Mouse (Mus musculus): ENCODE results near the gene Rpl18.

Rpl18 gene

GRCm38 (mm10) chr7:45715741-45716459 is 643 bp downstream of the Rpl18 start:
- no peaks in the 10 kb centered on the region for H3K27me3 ChIP-seq (ENCODE audit: control insufficient read depth, insufficient read depth, low read length, poor library complexity, severe bottlenecking)
- H3K36me3 ChIP-seq (ENCODE audit: control insufficient read depth, insufficient read depth, low read length, poor library complexity, severe bottlenecking): peaks cover 13% of the 10 kb centered on the region
- DNase-seq (ENCODE audit: low read depth, low spot score): no peak

DNA sequence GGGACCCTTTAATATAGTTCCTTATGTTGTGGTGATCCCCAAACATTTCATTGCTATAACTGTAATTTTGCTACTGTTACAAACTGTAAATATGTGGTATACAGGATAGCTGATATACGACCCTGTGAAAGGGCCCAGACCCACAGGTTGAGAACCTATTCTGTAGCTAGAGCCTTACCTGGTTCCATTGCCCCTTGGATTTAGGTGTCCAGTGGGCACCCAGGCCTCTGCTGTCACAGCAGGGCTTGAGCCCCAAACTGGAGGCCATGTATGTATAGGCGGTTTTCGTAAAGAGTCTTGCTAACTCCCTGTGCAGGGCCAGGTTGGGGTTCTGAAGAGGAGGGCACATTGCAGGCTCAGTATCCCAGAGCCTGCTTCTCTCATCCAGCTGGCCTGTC is 1.2 kb downstream of the Rpl18 start:
- DNase-seq (ENCODE audit: low read depth, low spot score): no peak
- Histone ChIP-seq H3K27me3 (ENCODE audit: control insufficient read depth, insufficient read depth, low read length, poor library complexity, severe bottlenecking) (no peaks in the 10 kb centered on the region), H3K36me3 (ENCODE audit: control insufficient read depth, insufficient read depth, low read length, poor library complexity, severe bottlenecking) (peaks cover 15% of the 10 kb centered on the region)

GRCm38 (mm10) chr7:45716952-45717917 is 2.0 kb downstream of the Rpl18 start:
- Histone ChIP-seq H3K27me3 (ENCODE audit: control insufficient read depth, insufficient read depth, low read length, poor library complexity, severe bottlenecking) (no peaks in the 10 kb centered on the region), H3K36me3 (ENCODE audit: control insufficient read depth, insufficient read depth, low read length, poor library complexity, severe bottlenecking) (peaks cover 15% of the 10 kb centered on the region)
- DNase-seq (ENCODE audit: low read depth, low spot score): no peak

DNA sequence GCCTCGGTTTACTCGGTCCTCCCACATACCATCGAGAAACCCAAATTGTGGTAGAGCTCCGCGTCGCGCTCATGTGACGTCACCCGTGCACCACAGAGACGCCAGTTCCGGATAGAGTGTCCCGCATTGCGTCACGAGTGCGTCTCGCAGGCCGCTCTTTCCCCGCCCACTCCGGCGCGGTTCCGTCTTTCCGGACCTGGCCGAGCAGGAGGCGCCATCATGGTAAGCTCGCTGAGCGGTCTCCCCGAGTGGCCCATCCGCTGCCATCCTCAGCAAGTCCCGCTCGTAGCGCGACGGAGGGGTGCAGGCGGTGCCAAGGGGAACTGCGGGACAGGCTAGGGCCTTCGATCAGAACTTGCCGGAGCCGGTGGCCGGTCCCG is 2.7 kb downstream of the Rpl18 start, which contains the start of gene Sphk2:
TSS of gene Sphk2 (minus strand) at position 85 of the 380 bp plus-strand sequence.
- Histone ChIP-seq H3K36me3 (ENCODE audit: control insufficient read depth, insufficient read depth, low read length, poor library complexity, severe bottlenecking) (peaks cover 11% of the 10 kb centered on the region), H3K27me3 (ENCODE audit: control insufficient read depth, insufficient read depth, low read length, poor library complexity, severe bottlenecking) (no peaks in the 10 kb centered on the region)
- DNase-seq (ENCODE audit: low read depth, low spot score): peak; percentile 99

DNA sequence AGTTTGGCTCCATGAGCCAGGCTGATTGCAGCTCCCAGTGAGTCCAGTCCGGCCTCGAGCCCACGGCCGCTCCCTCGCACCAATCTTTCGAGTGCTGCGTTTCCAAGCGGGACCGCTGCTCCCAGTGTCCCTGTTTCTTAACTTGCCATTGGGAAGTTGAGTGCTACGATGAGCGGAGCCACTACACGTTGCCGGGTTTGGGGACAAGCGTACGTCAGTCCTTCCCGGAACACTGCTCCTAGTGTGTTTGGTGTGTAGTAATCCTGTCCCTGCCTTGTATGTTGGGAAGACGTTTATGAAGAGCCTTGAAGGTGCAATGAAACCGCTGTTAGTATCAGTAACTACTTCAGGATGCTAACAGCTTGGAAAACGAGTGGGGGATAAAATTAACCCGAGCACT is 3.1 kb downstream of the Rpl18 start:
- peaks cover 9% of the 10 kb centered on the region for H3K36me3 ChIP-seq (ENCODE audit: control insufficient read depth, insufficient read depth, low read length, poor library complexity, severe bottlenecking)
- no peaks in the 10 kb centered on the region for H3K27me3 ChIP-seq (ENCODE audit: control insufficient read depth, insufficient read depth, low read length, poor library complexity, severe bottlenecking)
- no peak for DNase-seq (ENCODE audit: low read depth, low spot score)

- no peak for DNase-seq (ENCODE audit: low read depth, low spot score)
- Histone ChIP-seq H3K27me3 (ENCODE audit: control insufficient read depth, insufficient read depth, low read length, poor library complexity, severe bottlenecking) (no peaks in the 10 kb centered on the region), H3K36me3 (ENCODE audit: control insufficient read depth, insufficient read depth, low read length, poor library complexity, severe bottlenecking) (peaks cover 9% of the 10 kb centered on the region)
These were observed 3.9 kb downstream of the Rpl18 start for GRCm38 (mm10) chr7:45719180-45719579.

DNA sequence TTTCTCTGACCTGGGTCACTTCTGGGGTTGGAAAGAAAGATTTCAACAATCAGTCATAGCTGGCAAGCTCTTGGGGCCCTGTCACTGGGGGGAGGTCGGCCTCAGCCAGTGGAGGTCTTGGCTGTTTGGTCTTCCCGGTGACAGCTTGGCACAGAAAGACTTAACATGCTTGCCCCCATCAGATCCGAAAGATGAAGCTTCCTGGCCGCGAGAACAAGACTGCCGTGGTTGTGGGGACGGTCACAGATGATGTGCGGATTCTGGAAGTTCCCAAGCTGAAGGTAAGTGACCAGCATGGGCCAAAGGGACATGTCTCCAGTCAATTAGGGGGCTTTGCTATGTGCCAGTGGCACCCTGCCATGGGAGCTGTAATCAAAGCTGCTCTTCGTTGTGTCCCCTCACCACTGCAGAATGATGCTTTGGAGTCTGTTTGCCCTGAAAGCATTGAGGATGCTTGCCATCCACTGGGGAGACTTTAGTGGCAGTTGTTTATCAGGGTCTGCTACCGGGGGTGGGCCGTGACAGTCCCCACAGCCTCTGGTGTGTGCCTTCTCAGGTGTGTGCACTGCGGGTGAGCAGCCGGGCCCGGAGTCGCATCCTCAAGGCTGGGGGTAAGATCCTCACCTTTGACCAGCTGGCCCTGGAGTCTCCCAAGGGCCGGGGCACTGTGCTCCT is 4.6 kb downstream of the Rpl18 start:
- DNase-seq (ENCODE audit: low read depth, low spot score): no peak
- no peaks in the 10 kb centered on the region for H3K27me3 ChIP-seq (ENCODE audit: control insufficient read depth, insufficient read depth, low read length, poor library complexity, severe bottlenecking)
- H3K36me3 ChIP-seq (ENCODE audit: control insufficient read depth, insufficient read depth, low read length, poor library complexity, severe bottlenecking): peaks cover 9% of the 10 kb centered on the region

GRCm38 (mm10) chr7:45720413-45721233 is 5.4 kb downstream of the Rpl18 start, which contains the start of gene Fam83e:
TSS of gene Fam83e (plus strand) at chr7:45721212.
- Histone ChIP-seq H3K36me3 (ENCODE audit: control insufficient read depth, insufficient read depth, low read length, poor library complexity, severe bottlenecking) (peaks cover 9% of the 10 kb centered on the region), H3K27me3 (ENCODE audit: control insufficient read depth, insufficient read depth, low read length, poor library complexity, severe bottlenecking) (no peaks in the 10 kb centered on the region)
- DNase-seq (ENCODE audit: low read depth, low spot score): no peak

- no peaks in the 10 kb centered on the region for H3K27me3 ChIP-seq (ENCODE audit: control insufficient read depth, insufficient read depth, low read length, poor library complexity, severe bottlenecking)
- peaks cover 9% of the 10 kb centered on the region for H3K36me3 ChIP-seq (ENCODE audit: control insufficient read depth, insufficient read depth, low read length, poor library complexity, severe bottlenecking)
- no peak for DNase-seq (ENCODE audit: low read depth, low spot score)
These were observed 5.9 kb downstream of the Rpl18 start for GRCm38 (mm10) chr7:45721234-45721571.

GRCm38 (mm10) chr7:45721642-45722347 is 6.5 kb downstream of the Rpl18 start:
- Histone ChIP-seq H3K36me3 (ENCODE audit: control insufficient read depth, insufficient read depth, low read length, poor library complexity, severe bottlenecking) (peaks cover 9% of the 10 kb centered on the region), H3K27me3 (ENCODE audit: control insufficient read depth, insufficient read depth, low read length, poor library complexity, severe bottlenecking) (no peaks in the 10 kb centered on the region)
- DNase-seq (ENCODE audit: low read depth, low spot score): no peak

DNA sequence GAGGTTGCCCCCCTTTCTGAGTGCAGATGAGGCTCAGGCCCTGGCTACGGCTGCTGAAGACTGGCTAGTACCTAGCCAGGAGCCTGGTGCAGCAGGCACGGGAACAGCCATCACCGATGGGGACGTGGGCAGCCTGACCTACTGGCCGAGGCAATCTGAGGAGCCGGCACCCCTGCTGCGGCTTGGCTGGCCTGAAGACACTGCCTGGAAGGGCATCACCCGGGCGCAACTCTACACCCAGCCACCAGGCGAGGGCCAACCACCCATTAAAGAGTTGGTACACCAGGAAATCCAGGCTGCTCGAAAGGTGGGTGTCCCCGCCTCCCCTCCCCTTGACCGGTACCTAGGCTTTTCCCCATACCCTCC is 7.1 kb downstream of the Rpl18 start:
- DNase-seq (ENCODE audit: low read depth, low spot score): no peak
- no peaks in the 10 kb centered on the region for H3K27me3 ChIP-seq (ENCODE audit: control insufficient read depth, insufficient read depth, low read length, poor library complexity, severe bottlenecking)
- H3K36me3 ChIP-seq (ENCODE audit: control insufficient read depth, insufficient read depth, low read length, poor library complexity, severe bottlenecking): peaks cover 9% of the 10 kb centered on the region

- no peaks in the 10 kb centered on the region for H3K27me3 ChIP-seq (ENCODE audit: control insufficient read depth, insufficient read depth, low read length, poor library complexity, severe bottlenecking)
- peaks cover 9% of the 10 kb centered on the region for H3K36me3 ChIP-seq (ENCODE audit: control insufficient read depth, insufficient read depth, low read length, poor library complexity, severe bottlenecking)
- no peak for DNase-seq (ENCODE audit: low read depth, low spot score)
These were observed 8.0 kb downstream of the Rpl18 start for GRCm38 (mm10) chr7:45723301-45723700.

- Histone ChIP-seq H3K27me3 (ENCODE audit: control insufficient read depth, insufficient read depth, low read length, poor library complexity, severe bottlenecking) (no peaks in the 10 kb centered on the region), H3K36me3 (ENCODE audit: control insufficient read depth, insufficient read depth, low read length, poor library complexity, severe bottlenecking) (peaks cover 9% of the 10 kb centered on the region)
- no peak for DNase-seq (ENCODE audit: low read depth, low spot score)
These were observed 8.5 kb downstream of the Rpl18 start for GRCm38 (mm10) chr7:45723781-45724180.

DNA sequence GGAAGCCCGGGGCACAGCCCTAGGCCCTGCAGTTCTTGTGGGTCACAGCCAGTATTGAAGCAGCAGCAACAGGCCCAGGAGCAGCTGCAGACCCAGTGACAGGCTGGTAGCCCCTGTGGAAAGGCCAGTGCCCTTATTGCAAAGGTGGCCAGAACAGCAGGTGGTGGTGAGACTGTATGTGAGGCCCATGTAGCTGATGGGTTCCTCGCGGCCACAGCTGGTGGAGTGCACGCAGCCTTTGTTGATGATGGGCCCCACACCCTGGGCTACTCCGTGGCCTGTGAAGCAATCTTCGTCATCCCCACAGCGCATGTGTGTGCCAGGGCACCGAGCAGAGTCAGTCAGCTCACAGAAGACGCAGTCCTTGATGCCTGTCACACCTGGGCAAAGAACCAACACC is 9.9 kb downstream of the Rpl18 start:
- DNase-seq (ENCODE audit: low read depth, low spot score): no peak
- Histone ChIP-seq H3K36me3 (ENCODE audit: control insufficient read depth, insufficient read depth, low read length, poor library complexity, severe bottlenecking) (peaks cover 3% of the 10 kb centered on the region), H3K27me3 (ENCODE audit: control insufficient read depth, insufficient read depth, low read length, poor library complexity, severe bottlenecking) (no peaks in the 10 kb centered on the region)

Data from splenic B cell, adult 2 months (primary cell).